Mouse (Mus musculus) spleen, adult 2 months (tissue): ENCODE measurements around the gene H2-D1.
"Not testable (repeated sequence)": the region's sequence is repeated elsewhere in the genome, so short reads cannot be mapped to it uniquely, and the experiment has no call there.

Experiments
- CTCF ChIP-seq: fragments of 200-500 bp; IDR thresholded peaks from 2 replicates; pipeline ENCODE4 v1.5.1; 2011; ENCODE audit warnings: mild to moderate bottlenecking, inconsistent platforms; ENCODE audit not compliant: insufficient read depth, insufficient read length, insufficient replicate concordance; ENCODE audit errors: extremely low read depth
- POLR2A ChIP-seq: fragments of 200-500 bp; IDR thresholded peaks from 2 replicates; pipeline ENCODE4 v1.6.1; 2011; ENCODE audit warnings: low read depth, low read length, inconsistent platforms

DNA sequence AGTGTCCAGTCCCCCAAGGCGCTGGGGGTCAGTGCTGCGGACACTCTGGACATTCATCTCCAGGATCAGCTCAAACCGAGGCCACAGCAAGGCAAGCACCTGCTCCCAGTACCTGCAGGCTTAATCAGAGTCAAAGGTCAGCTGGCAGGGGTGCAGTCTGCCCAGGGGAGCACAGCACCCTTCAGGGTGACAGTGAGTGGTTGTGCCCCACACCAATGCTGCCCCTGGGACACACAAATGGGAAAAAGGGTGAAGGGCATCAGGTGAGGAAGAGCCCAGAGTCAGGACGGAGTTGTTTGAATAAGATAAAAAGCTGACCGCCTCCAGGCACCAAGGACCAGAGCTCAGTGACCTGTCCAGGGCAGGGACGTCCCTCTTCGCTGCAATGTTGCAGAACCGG lies 42.4 kb downstream of the H2-D1 start:
- TF ChIP-seq CTCF, POLR2A: not testable (repeated sequence)
